Mouse (Mus musculus) thymus, postnatal 14 days (tissue): Measurements from ENCODE around the gene Diaph2.
"Not testable (repeated sequence)": the region's sequence is repeated elsewhere in the genome, so short reads cannot be mapped to it uniquely, and the experiment has no call there.

Source experiments
- DNase-seq: peaks from one replicate; pipeline ENCODE4 v3.0.0; 2021

Diaph2 gene

DNA sequence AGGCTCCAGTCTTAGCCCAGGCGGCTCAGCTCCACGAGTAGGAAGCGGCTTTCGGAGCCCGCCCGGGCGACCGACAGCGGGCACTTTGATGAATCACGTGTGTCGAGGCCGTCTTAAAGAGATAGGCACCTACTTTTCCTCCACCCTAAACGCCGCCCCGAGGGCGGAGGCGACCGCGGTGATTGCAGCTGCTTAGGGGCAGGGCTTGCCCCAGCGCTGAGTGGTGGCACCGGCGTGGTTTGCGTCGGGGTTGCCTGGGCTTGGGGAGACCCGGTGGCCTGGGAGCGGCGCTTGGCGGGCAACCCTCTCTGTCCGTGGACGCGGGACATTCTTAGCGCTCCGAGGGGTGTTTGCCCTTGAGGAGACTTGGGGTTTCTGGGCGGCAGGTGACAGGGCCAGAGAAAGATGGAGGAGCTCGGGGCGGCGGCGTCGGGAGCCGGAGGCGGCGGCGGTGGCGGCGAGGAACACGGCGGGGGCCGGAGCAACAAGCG lies at the start of gene Diaph2:
Gene Diaph2, plus strand, starts transcription at position 172 of the 491 bp plus-strand sequence.
- DNase-seq: peak; percentile 86

DNA sequence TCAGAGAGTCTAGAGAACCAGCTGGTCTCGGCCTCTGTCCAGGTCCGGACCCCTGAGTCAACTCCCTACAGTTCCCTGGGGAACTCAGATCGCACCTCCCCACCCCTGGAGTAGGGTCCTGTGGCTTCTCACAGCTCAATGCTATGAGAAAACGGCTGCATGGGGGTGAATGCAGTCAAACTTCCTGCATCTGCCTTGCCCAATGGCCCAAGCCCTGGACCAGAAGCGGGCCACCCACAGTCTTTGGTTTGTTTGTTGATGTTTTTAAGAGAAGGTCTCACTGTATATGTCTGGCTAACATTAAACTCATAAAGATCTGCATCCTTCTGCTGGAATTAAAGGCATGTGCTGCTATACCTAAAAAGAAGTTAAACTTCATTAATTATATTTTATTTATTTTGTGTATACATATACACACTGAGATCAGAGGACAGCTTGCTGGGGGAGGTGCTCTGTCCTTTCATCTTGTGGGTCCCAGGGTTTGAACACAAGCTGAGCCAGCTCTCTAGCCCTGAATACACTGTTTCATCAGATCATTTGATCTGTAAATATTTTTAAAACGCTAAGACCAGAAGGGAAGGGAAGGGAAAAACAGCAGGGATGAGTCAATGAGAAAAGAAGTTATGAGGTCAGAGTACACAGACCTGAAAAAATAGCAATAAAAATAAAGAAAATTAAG lies 47.8 kb upstream of the Diaph2 start:
- no peak for DNase-seq

DNA sequence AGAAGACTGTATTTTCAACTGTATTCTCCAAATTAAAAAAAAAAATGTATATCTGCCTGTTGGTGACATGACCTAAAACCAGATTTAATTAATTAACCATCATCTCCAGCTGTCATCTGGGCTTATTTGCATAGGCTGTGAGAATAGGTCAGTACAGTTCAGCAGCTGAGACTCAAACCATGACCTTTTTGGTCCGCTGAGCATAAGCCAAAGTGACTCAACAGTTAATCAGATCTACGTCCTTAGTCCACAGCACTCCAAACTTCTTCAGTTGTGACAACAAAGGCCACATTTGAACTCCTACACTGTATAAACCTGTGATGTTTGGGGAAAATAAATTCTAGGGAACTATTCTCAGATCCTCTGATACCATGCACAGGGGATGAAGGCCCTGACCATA lies 39.9 kb upstream of the Diaph2 start:
- no peak for DNase-seq

DNA sequence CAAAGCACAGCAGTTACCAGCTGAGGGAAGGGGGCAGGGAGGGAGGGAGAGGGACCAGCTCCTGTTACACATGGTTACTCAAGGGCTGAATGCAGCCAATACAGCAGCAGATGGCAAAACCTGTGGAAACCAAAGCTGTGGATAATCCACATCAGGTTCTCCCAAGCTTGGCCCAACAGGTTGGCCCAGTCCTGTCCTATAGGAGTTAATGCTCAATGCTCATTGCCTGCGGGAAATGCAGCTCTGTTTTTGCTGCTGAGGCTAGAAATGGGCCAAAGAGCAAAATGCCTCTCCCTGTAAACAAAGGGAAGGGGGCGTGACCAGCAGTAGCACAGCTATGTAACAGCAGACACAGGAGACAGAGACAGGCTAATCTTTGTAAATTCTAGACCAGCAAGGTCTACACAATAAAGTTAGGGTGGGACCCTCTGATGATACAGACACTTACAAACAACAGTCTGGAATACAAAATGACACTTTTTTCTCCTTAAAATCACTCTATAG lies 20.8 kb upstream of the Diaph2 start:
- DNase-seq: no peak

DNA sequence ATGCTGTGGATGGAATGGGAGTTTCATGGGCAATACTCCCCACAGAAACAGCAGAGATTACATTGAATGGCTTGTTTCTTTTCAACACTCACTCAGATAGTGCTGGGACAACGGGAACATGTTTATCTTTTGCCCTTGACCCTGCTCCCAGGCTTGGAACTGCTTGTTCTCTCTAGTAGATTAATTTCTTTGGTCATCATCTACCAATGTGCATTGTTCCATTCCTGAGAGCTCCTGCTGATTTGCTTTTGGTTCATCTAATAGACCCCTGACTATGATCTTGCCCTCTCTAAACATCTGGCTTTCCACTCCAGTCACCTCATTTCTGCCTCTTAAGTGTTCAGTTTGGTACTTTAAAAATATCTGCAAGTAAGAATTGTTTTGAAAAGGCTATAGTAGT lies 13.0 kb upstream of the Diaph2 start:
- DNase-seq: no peak

DNA sequence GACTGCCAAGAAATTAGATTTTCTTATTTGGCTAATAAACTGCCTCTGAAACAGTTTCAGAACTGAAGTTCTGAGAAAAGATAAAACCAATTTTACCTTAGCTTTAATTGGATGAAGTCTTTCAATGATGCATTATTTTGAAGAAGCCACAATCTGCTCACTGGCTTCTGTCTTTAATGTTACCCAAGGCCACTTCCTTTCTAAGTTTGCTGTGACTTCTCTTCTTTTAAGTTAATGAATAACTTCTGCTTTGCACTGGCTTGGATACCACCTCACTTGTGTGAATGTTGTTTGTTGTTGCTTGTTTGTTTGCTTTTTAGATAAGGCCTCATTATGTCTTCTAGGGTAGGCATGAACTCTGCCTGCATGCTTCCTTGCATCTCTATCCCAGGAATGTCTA lies 10.3 kb upstream of the Diaph2 start:
- no peak for DNase-seq

DNA sequence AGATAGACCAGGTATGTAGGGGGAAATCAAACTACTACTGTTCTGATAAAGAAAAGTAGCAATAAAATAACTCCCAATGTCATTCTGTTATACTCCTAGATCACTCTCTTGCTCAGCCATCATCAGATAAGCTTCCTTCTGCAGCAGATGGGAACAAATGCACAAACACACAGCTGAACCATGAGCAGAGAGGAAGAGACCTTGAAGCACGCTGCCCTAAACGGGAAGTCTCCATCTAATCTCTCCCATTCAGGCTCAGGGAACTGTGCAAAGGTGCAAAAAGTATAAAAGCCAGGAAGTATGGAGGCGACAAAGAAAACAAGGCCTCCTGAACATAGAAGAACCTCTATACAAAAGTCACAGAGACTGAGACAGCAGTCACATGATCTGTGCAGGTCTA lies 6.6 kb upstream of the Diaph2 start:
- DNase-seq: no peak

DNA sequence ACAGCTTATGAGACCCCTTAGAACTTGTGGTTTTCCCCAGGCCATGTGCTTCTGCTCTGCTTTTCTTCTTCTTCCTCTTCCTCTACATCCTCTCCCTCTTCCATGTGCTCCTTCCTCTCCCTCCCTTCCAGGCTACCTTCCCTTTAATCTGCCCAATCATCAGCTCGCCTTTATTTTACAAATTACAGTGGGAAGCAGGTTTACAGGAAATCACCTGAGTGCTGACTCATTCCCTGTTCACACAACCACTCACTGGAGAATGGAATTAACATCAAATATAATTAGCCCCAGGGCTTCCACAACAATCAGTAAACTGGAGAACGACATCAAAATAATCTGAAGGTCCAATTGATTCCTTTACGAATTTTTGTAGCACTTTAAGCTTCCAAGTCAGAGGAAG lies 3.6 kb upstream of the Diaph2 start:
- no peak for DNase-seq

DNA sequence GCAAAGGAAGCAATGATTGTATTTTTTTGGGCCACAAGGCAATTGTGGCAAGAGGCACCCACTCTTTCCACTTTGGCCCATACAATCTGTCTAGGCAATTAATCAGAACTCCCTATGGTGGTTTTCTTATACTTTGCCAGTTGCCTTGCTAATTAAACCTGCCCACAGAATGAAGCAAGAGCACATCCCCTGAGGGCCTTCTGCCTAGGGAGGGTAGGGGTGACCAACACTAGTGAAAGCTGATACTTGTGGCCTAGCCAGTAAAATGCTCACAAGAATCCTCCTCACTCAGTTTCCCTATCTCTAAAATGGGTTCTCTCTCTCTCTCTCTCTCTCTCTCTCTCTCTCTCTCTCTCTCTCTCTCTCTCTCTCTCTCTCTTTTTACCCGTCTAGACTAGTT lies 440 bp upstream of the Diaph2 start:
- no peak for DNase-seq

DNA sequence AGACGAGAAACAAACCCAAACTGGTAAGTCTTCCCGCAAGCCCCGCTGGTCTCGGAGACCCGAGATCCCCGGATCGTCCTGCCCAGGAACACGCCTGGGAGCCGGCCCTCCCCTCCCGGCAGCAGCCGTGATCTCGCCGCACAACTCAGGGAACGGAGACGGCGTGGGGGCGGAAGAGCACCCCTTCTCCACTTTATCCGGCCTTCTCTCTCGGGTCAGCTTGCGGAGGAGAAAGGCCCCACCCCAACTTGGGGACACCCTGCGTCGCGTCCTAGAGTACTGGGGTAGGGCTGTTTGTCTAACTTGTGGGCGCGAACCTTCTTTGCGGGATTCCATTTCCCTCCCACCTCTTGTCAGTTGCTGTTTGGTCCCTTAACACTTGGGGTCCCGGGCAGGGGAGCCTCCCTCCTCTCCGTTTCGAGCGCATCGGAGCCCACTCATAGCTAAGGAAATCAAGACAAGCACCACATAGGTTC lies 590 bp downstream of the Diaph2 start:
- DNase-seq: no peak

DNA sequence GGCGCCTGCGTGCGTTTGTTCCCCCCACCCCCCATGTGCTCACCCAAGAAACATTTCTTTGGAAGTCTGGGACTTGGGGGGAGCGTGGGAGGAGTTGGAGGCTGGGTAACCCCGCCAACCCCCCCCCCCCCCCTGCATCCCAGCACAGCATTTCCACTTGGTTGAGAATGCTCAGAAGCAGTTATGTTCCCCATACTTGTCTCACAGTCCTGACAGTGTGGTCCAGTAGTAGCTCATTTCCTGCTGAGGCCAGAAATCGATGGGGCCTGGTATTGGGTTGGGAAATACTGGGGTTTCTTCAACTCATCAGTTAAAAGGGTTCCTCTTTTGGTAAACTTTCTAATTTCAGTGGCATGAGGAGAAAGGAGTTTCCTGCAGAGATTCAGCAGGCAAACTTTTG lies 1.1 kb downstream of the Diaph2 start:
- no peak for DNase-seq

DNA sequence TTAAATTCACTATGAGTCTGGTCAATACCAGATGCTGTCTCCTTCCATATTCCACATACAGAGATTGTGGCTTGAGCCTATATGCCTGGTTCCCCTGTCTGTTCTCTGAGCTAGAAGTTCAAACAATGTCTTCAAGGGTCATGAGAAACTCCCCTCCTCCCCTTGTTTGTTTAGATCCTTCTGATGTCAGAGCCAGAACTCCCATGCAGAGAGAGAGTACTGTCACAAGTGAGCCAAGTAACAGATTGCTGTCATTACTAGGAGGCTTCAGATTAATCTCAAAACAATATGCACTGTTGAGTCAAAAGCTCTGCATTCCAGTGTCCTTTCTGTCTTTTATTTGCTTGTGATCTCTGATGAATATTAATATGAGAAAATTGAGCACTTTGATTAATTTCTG lies 7.1 kb downstream of the Diaph2 start:
- no peak for DNase-seq

DNA sequence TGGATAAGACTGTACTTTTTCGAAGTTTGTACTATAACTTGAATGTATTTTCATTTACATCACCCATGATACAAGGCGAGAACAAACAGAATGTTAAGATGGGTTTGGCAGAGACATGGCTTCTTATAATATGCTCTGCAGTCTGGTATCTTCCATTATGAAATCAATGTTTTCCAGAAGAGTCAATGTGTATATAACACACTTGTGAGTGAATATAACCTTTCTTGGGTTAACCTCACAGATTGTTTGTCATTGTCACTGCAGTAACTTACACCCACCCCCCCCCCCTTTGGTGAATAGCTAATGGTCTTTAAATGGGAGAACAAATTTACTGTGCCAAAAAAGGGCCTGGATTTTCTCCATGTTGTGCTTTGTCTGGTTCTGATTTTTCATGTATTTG lies 13.1 kb downstream of the Diaph2 start:
- no peak for DNase-seq

DNA sequence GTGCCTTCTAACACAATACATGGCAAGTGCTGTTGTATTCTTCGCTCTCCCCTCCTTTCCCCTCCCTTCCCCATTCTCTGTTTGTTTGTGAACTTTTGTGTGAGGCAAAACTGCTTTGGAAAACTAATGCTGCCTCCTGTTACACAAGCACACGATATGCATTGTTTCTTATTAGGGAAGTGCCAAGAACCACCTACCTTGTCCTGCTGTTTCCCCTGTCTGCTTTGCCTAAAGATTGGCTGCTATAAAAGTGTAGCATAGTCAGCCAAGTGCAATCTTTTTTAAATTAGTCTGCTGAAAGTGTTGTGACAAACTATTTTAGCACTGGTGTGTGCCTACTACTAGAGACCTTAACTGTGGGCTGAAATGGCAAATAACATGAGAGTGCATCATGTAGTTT lies 15.8 kb downstream of the Diaph2 start:
- DNase-seq: no peak

DNA sequence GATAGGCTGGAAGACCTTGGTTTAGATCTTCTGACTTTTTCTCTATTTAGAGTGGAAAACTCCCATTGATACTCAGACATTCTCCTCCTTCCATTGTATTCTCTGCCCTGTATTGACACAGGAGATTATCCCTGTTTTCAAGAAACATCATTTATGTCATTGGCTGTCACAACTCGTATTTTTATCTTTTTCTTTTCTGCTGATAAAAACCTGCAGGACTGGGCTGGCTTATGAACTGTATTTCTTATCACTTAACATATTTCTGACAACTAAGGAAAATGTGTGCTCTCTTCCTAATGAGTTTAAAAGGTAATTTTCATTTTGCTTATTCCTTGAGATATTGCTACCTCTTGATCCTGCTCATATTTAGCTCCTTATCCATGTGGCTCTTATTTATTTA lies 17.3 kb downstream of the Diaph2 start:
- DNase-seq: no peak

DNA sequence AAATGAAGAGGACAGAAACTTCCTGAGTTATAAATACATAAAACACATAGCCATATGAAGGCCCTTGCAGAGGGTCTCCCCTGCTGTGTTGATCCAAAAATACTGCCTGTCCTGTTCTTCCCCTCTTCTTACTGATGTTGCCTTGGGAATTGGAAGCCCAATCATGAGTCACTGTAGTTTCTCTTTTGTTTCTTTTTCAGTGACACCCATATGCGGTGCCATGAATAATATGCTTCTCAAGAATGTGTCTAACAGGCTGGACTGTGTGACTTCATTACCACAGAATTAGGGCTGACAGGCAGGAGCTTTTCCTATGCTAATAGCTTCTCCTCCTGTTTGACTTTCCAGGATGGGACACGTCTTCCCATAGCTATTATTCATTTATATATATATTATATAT lies 21.1 kb downstream of the Diaph2 start:
- no peak for DNase-seq

DNA sequence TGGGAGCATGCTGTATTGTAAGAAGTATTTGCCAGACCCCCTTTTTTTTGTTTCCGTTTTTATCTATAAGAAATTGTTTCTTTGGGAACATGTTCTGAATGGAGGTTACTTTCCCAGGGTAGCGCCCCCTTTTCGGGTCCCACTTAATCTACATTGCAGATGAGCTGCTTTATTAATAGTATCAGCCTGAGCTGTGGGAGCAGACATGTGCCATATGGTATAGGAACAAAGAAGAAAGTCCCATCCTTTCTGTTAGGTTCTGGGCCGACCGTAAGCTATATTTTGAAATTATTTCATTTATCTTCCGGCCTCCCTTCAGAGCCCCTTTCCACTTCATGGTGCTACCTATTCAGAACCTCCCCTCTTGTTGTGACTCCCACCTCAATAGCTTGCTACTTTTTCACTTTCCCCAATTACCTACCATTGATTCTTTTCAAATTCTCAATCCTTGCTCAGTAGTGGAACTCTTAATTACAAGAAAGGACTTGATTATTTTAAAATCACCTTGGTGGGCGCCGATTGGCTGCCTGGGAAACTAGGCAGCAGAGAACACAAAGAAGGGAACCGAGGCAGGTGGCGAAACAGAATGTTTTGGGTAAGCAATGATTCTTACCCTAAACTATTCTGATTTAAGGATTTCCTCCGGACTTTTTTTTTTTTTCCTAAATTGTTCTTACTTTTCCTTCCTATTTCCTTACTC lies 24.2 kb downstream of the Diaph2 start:
- no peak for DNase-seq

DNA sequence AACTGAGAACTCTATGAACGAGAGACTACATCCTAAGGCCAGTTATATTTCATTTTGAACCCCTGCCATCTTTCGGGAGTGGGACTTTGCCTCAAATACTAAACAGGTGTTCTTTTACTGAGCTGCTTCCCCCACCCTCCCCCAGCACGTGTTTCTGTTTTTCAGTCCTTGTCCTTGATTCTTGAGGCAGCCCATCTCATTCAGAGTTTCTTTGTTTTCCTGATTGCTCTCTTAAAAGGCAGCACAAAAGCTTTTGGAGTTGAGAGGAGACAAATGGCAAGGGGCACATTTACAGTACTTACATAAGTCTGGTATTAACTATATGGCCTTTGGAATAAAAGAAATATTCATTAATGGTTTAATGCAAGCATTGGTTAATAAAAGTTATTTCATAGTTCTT lies 24.9 kb downstream of the Diaph2 start:
- no peak for DNase-seq

DNA sequence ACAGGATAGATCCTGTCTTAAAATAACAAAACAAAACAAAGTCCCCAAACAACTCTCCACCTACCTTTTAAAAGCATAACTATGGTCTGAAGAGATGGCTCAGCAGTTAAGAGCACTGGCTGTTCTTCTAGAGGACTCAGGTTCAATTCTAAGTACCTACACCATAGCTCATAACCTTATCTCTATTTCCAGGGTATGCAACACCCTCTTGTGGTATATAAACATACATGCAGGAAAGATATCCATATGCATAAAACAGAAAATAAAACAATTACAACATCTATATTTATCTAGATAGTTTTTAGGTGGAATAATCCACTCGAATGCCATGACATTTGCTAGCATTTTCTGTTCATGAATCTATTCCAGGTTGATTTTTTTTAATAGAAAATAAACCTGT lies 27.2 kb downstream of the Diaph2 start:
- no peak for DNase-seq

DNA sequence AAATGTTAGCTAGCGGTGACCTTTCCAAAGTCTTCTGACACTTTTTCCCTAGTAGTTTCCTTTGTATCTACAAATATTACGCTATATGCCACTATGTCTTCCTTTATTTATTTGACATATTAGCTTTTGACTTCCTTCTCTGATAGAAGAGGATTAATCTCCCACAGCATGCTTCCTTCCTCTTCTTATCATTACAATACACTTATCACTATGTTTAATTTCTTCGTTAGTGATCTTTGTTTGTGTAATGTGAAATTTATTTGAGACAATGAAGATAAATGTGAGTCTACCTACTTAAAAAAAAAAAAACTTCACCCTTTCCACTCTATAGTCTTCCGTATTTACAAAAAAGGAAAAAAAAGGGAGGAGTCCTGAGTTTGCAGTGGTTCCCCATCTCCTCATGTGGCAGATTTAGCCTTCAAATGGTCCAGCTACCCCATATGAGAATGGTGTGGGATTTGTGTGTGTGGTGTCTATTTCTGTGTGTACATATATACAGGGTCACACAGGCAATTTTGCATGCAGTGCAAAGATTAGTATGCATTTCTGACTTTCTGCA lies 27.9 kb downstream of the Diaph2 start:
- no peak for DNase-seq

DNA sequence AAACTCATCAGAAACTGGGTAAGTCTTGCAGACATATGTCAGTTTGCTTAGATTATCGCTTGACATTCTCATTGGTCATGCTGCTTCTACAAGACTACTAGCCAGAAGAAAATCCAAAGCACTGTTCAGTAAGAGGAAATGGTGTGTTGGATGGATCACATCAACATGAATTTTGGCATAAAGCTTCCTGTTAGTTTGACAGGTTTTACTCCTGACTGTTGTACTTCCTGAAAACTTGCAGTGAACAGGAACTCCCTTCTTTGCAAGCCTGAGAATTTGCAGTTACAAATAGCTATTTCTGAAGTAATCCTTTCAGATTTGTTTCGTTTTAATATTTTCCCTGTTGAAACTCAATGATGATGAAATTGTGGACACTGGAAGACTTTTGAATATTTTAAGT lies 32.3 kb downstream of the Diaph2 start:
- DNase-seq: no peak

DNA sequence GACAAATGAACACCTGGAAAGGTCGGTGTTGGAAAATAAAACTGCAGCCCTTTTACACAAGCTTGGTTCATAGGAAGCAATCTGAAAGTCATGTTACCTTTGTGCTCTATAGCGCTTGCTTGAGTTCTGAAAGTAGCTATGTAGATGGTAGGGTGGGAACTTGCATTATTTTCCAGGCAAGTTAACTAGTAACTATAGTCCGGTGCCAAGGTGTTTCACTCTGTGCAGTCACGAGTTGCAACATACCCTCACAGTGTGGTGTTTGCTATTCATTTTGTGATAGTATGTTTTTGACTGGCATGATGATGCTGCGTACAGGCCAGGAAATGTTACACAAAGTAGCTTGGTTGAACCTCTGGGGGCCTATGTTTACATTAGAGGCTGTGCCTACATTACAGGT lies 34.5 kb downstream of the Diaph2 start:
- DNase-seq: no peak

DNA sequence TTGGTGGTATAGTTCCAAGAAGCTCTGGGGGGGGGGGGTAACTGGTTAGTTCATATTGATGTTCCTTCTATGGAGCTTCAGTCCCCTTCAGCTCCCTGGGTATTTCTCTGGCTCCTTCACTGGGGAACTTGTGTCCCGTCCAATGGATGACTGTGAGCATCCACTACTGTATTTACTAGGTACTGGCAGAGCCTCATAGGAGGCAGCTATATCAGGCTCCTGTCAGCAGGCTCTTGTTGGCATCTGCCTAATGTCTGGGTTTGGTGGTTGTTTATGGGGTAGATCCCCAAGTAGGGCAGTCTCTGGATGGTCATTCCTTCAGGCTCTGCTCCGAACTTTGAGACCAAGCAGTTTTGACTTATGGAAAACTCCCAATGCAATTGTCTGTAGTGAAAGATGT lies 50.4 kb downstream of the Diaph2 start:
- DNase-seq: not testable (repeated sequence)

DNA sequence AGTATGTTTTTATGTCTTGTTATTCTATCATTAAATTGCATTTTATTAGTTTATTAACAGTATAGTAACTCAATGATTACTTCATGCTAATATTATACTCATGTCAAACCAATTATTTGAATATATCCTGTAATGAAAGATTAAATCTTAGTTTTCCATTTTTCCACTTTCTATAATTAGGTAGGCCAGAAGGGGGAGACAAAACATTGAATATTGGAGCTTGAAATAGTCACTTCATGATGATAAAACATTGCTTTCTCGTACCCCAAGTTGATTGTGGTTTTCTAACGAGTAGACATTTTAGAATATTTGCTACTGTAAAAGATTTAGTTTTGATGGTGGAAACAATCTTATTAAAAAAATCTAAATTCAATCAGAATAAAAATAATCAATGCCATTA lies 82.4 kb downstream of the Diaph2 start:
- DNase-seq: no peak
